Mouse (Mus musculus) CH12.LX (cell line): Measurements from ENCODE around the gene Kctd17.

Source experiments
- CTCF ChIP-seq, 2 experiments: IDR thresholded peaks in 1 of 2; conservative IDR thresholded peaks in 1 of 2; 2 replicates each; pipeline ENCODE4 v1.5.1; 2011 to 2012; ENCODE audit warnings: low read depth in 2 of 2, low read length in 2 of 2, improper control_type of control experiment in 1 of 2, inconsistent platforms in 1 of 2, mild to moderate bottlenecking in 1 of 2, moderate library complexity in 1 of 2
- E2F4 ChIP-seq: IDR thresholded peaks from 2 replicates; pipeline ENCODE4 v1.6.1; 2011; ENCODE audit warnings: low read depth, low read length, improper control_type of control experiment; ENCODE audit not compliant: insufficient replicate concordance
- ELF1 ChIP-seq: IDR thresholded peaks from 2 replicates; pipeline ENCODE4 v1.6.1; 2014; ENCODE audit warnings: low read depth, mild to moderate bottlenecking, inconsistent platforms, low read length, improper control_type of control experiment
- EP300 ChIP-seq: IDR thresholded peaks from 2 replicates; pipeline ENCODE4 v1.6.1; 2011; ENCODE audit warnings: low read length, improper control_type of control experiment
- POLR2A ChIP-seq: IDR thresholded peaks from 2 replicates; pipeline ENCODE4 v1.6.1; 2011; ENCODE audit warnings: low read depth, mild to moderate bottlenecking, improper control_type of control experiment, low read length
- SMC3 ChIP-seq: IDR thresholded peaks from 2 replicates; pipeline ENCODE4 v1.6.1; 2011; ENCODE audit warnings: low read depth, low read length, improper control_type of control experiment
- ZNF384 ChIP-seq: IDR thresholded peaks from 2 replicates; pipeline ENCODE4 v1.6.1; 2012; ENCODE audit warnings: low read depth, low read length, improper control_type of control experiment, inconsistent platforms

- TF ChIP-seq POLR2A = no peak
- no peak for TF ChIP-seq ELF1
- no peak for TF ChIP-seq ZNF384
- TF ChIP-seq EP300 = no peak
- no peak for TF ChIP-seq SMC3
- TF ChIP-seq E2F4 = no peak
- no peak for TF ChIP-seq CTCF (conservative IDR thresholded peaks at IDR 0.05 in 1 of 2, IDR thresholded peaks at IDR 0.05 in 1 of 2; ENCODE audit: low read depth in 2 of 2, low read length in 2 of 2)
These were observed 735 bp downstream of the Kctd17 start for GRCm38 (mm10) chr15:78429139-78429459.
